Mouse (Mus musculus): ENCODE measurements around the gene Srl. TPM values are rescaled to one million over a fixed set of nuclear protein-coding genes. Genes with fewer than 3 reads are reported as not detected.

The Srl gene
- total and polyA plus RNA-seq, 3 experiments = 44.6 to 88.8 (median 71.3) TPM

GRCm38 (mm10) chr16:4436738-4437137 is 104.9 kb downstream of the Srl start:
- Histone ChIP-seq H3K79me2 (replicated peaks; ENCODE audit: control insufficient read depth, extremely low read depth, insufficient read depth, poor library complexity, severe bottlenecking) (no peaks in the 10 kb centered on the region), H3K36me3 (replicated peaks in 1 of 2; ENCODE audit: control insufficient read depth in 1 of 2, insufficient read depth in 1 of 2, low read length in 1 of 2) (no peaks in the 10 kb centered on the region), H3K9ac (ENCODE audit: insufficient read depth, low read depth) (no peak overlapping the region), H3K4me3 (replicated peaks in 1 of 3; ENCODE audit: low read depth in 2 of 3, low read length in 2 of 3, poor library complexity in 1 of 3) (no peak overlapping the region), H3K4me1 (ENCODE audit: control insufficient read depth in 1 of 2, insufficient read depth in 2 of 2) (0 out of 4 replicates have a peak, but pooled peaks cover 0 to 3% of the 10 kb centered on the region in 2 experiments), H3K27ac (ENCODE audit: insufficient read depth, low read depth) (no peak overlapping the region), H3K4me2 (ENCODE audit: insufficient read depth, low read depth, poor library complexity, severe bottlenecking) (no peak overlapping the region), H3K9me3 (replicated peaks; ENCODE audit: low read length) (no peaks in the 10 kb centered on the region), H3K27me3 (replicated peaks) (no peaks in the 10 kb centered on the region)
- TF ChIP-seq CHD1 (IDR thresholded peaks at IDR 0.05; ENCODE audit: low read depth, low read length) (no peak), EP300 (IDR thresholded peaks at IDR 0.05; ENCODE audit: low read length) (no peak), USF2 (conservative IDR thresholded peaks at IDR 0.05; ENCODE audit: low read depth, low read length) (no peak), MAX (IDR thresholded peaks at IDR 0.05; ENCODE audit: low read length) (no peak), SIN3A (IDR thresholded peaks at IDR 0.05; ENCODE audit: low read length) (no peak), MXI1 (IDR thresholded peaks at IDR 0.05; ENCODE audit: low read depth, low read length) (no peak), RCOR1 (conservative IDR thresholded peaks at IDR 0.05; ENCODE audit: low read depth, low read length) (no peak), USF1 (IDR thresholded peaks at IDR 0.05; ENCODE audit: low read depth, low read length) (no peak), GABPA (IDR thresholded peaks at IDR 0.05; ENCODE audit: insufficient replicate concordance, low read depth, low read length) (no peak), SMC3 (IDR thresholded peaks at IDR 0.05; ENCODE audit: low read depth, low read length) (no peak), POLR2AphosphoS2 (IDR thresholded peaks at IDR 0.05; ENCODE audit: low read depth, low read length) (no peak), PAX5 (IDR thresholded peaks at IDR 0.05; ENCODE audit: low read length) (no peak), CTCF (conservative IDR thresholded peaks at IDR 0.05 in 1 of 2, IDR thresholded peaks at IDR 0.05 in 1 of 2; ENCODE audit: low read depth in 2 of 2, low read length in 2 of 2) (no peak), MAZ (IDR thresholded peaks at IDR 0.05; ENCODE audit: low read depth, low read length) (no peak), ZKSCAN1 (IDR thresholded peaks at IDR 0.05; ENCODE audit: borderline replicate concordance, low read depth, low read length) (no peak)
- in situ Hi-C loops (cut with MboI; ENCODE audit: low pct_ligation_motif_present, low pct_unique_long_range_greater_than_20kb, low sequenced_read_pairs) = no loop called here
- dilution Hi-C loops (cut with MboI; ENCODE audit: extremely low pct_ligation_motif_present, extremely low pct_unique_long_range_greater_than_20kb, low sequenced_read_pairs) = no loop called here
- no peak for DNase-seq (ENCODE audit: extremely low read depth)

- Histone ChIP-seq H3K9me3 (replicated peaks; ENCODE audit: low read length) (no peaks in the 10 kb centered on the region), H3K4me1 (ENCODE audit: control insufficient read depth in 1 of 2, insufficient read depth in 2 of 2) (peaks cover 5% of the 10 kb centered on the region in 2 experiments; a peak in 1 of 4 replicates), H3K4me3 (replicated peaks in 1 of 3; ENCODE audit: low read depth in 2 of 3, low read length in 2 of 3, poor library complexity in 1 of 3) (no peak overlapping the region), H3K79me2 (replicated peaks; ENCODE audit: control insufficient read depth, extremely low read depth, insufficient read depth, poor library complexity, severe bottlenecking) (no peaks in the 10 kb centered on the region), H3K4me2 (ENCODE audit: insufficient read depth, low read depth, poor library complexity, severe bottlenecking) (no peak overlapping the region), H3K9ac (ENCODE audit: insufficient read depth, low read depth) (no peak overlapping the region), H3K27me3 (replicated peaks) (no peaks in the 10 kb centered on the region), H3K27ac (ENCODE audit: insufficient read depth, low read depth) (no peak overlapping the region), H3K36me3 (replicated peaks in 1 of 2; ENCODE audit: control insufficient read depth in 1 of 2, insufficient read depth in 1 of 2, low read length in 1 of 2) (no peaks in the 10 kb centered on the region)
- in situ Hi-C loops (cut with MboI; ENCODE audit: low pct_ligation_motif_present, low pct_unique_long_range_greater_than_20kb, low sequenced_read_pairs) = no loop called here
- TF ChIP-seq EP300 (IDR thresholded peaks at IDR 0.05; ENCODE audit: low read length) (no peak), GABPA (IDR thresholded peaks at IDR 0.05; ENCODE audit: insufficient replicate concordance, low read depth, low read length) (no peak), ZMIZ1 (IDR thresholded peaks at IDR 0.05; ENCODE audit: low read depth, low read length) (no peak), ETS1 (conservative IDR thresholded peaks at IDR 0.05; ENCODE audit: low read depth, low read length) (no peak), JUND (conservative IDR thresholded peaks at IDR 0.05; ENCODE audit: low read depth, low read length) (no peak), MAX (IDR thresholded peaks at IDR 0.05; ENCODE audit: low read length) (no peak), CTCF (conservative IDR thresholded peaks at IDR 0.05 in 1 of 2, IDR thresholded peaks at IDR 0.05 in 1 of 2; ENCODE audit: low read depth in 2 of 2, low read length in 2 of 2) (no peak), MXI1 (IDR thresholded peaks at IDR 0.05; ENCODE audit: low read depth, low read length) (no peak), JUN (IDR thresholded peaks at IDR 0.05; ENCODE audit: insufficient read depth, low read depth, low read length) (no peak)
- DNase-seq (ENCODE audit: extremely low read depth) = no peak
- dilution Hi-C loops (cut with MboI; ENCODE audit: extremely low pct_ligation_motif_present, extremely low pct_unique_long_range_greater_than_20kb, low sequenced_read_pairs) = no loop called here
Observed at GRCm38 (mm10) chr16:4435371-4435770, 106.2 kb downstream of the Srl start.
